Mouse (Mus musculus): Measurements from ENCODE around the gene Daxx.

DNA sequence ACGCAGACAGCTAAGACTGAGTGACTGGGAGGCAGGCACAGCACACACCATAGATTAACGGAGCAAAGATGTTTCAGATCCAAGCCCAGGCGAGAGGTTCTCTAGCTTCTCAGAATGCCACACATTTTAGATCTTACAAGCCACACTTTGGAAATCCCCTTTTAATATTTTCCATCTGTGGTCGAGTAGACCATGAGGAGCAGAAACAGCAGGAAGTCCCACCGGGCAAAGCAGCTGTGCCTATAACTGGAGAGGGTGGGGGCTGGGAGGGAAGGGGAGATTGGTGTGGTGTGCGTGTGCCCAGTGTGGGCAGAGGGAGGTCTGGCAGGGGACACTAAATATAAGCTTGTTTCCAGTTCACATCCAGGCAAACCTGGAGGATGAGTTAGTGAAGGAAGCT is 48.3 kb downstream of the Daxx start:
- TF ChIP-seq CTCF (IDR thresholded peaks at IDR 0.05; ENCODE audit: control insufficient read depth, insufficient read depth, insufficient read length) (no peak), MAX (IDR thresholded peaks at IDR 0.05) (no peak), MYOG (IDR thresholded peaks at IDR 0.05; ENCODE audit: control insufficient read depth, extremely low read depth, insufficient read length) (no peak), USF1 (IDR thresholded peaks at IDR 0.05; ENCODE audit: low read depth) (no peak)
